Mouse (Mus musculus) CD4-positive, CD25-positive, alpha-beta regulatory T cell, adult 4 months (primary cell): Measurements from ENCODE around the gene Brd1. TPM values are rescaled to one million over a fixed set of nuclear protein-coding genes. Genes with fewer than 3 reads are reported as not detected.
"Not testable (repeated sequence)": the region's sequence is repeated elsewhere in the genome, so short reads cannot be mapped to it uniquely, and the experiment has no call there.

Source experiments
- ATAC-seq: one replicate; pipeline ENCODE4 v1.8.0; 2017
- polyA plus RNA-seq, 2 experiments: library from polyadenylated mRNA; unstranded; fragments of 100-300 nt; shearing (Covaris generic); gene quantifications; one replicate each; pipeline ENCODE4 v1.2.1; 2017

Gene Brd1
- polyA plus RNA-seq, 2 experiments from 2014 or later, result 19.2 to 19.6 TPM

DNA sequence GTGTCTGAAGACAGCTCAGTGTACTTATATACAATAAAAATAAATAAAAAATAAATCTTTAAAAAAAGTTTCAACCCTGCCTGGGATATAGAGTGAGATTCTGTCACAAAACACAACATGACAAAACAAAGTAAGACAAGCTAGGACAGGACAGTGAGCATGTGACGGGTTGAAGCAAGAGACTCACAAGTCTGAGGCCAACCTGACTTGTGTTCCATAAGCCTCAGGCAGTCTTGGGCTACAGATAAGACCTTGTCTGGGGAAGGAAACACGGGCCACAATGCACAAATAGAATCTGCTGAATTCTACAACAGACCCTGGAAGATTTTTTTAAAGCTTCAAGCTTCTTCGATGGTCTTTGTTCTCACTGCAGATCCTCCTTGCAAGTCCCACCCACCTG lies 6.8 kb downstream of the Brd1 start:
- no peak for ATAC-seq

DNA sequence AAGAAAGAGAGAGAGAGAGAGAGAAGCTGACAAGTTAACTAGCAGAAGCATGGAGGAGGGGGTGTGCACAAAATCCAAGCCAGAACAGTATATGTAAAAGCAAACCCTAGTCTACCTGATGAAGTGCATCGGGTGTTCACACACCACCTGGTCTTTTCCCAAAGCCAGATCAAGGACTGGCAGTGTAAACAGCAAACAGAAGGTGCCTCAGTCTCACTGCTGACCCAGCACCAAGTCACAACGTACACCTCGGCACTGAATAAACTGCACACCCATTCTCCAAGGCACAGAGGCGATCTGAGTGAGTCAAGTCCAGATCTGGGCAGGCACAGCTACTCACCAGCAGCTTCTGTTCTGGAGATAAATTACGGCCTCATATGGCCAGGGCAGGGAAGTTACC lies 9.0 kb downstream of the Brd1 start:
- no peak for ATAC-seq

- ATAC-seq, result no peak
Observed at GRCm38 (mm10) chr15:88724311-88724710, 9.7 kb downstream of the Brd1 start.

DNA sequence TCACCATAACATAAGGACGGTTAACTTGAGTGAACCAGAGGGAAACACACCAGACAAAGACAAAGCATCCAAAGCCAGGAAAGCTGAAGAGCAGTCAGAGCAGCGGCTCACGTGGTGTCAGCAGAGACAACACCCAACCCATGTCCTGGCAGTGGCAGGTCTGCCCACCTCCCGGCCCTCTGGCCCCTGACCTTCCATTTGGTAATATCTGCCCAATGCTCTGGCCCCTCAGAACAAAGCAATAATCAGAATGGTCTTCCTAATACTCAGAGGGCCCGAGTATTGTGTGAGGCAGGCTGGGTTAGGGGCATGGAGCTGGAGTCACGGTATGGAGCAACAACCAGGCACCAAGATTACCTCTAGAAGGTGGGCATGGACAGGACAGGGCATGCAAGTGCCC lies 10.8 kb downstream of the Brd1 start:
- ATAC-seq, result no peak

DNA sequence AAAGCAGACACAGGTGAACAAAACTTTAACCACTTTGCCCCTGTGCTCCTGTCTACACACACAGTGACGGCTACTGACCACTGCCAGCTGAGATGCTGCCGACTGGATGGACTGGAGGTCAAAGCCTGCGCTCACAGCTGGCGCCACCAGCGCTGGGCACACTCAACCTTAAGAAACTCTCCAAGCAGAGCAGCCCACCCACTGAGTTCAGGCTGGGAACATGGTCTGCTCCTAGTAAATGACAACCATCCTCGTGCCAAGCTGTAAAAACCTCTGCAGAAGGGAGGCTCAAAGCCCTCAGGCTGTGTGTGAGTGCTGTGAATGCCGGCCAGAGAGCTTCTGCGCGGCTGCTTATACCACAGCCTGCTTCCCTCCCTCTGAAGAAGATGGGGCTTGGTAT lies 16.8 kb downstream of the Brd1 start:
- no peak for ATAC-seq

DNA sequence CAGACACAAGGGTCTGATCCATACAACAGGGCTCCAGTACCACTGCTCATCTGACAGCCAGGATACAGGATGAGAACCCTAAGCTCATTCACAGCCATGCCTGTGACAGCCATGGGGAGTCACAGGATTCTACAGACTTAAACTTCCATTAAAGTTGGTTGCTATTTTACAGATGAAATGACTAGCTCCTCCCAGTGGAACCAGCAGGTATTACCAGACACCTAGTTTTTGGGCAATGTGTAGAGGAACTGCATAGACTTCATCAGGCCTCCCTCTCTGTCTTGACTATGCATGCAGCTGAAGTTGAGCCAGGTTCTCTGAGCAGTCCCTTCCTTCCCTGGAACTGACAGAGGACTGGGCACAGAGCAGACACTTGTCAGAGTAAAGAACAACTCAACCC lies 17.7 kb downstream of the Brd1 start:
- peak; percentile 43 for ATAC-seq

DNA sequence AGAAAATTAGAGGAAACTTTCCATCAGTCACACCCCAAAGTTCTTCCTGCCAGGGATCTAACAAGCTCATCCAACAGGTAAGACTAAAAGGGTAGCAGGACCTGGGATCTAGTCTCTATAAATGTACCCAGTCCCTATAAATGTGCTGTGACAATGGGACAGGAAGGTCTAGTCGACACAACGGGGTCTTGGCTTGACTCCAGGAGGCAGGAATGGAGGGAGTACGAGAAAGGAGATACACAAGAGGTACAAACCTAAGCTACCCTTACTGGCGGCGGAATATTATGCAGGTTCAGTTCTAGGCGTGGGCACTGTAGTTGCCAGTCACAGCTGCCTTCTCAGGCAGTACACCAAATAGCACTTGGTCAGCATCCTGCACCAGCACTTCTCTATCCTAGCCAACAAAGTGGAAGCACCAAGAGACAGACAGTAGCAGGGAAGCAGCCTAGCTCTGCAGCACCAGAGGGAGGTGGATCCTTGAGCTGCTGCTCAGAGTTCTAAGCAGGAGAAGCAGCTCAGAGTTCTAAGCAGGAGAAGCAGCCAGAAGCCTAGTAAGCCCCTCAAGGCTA lies 19.9 kb downstream of the Brd1 start:
- ATAC-seq, result no peak

GRCm38 (mm10) chr15:88712501-88712900 lies 21.5 kb downstream of the Brd1 start:
- ATAC-seq, result no peak

DNA sequence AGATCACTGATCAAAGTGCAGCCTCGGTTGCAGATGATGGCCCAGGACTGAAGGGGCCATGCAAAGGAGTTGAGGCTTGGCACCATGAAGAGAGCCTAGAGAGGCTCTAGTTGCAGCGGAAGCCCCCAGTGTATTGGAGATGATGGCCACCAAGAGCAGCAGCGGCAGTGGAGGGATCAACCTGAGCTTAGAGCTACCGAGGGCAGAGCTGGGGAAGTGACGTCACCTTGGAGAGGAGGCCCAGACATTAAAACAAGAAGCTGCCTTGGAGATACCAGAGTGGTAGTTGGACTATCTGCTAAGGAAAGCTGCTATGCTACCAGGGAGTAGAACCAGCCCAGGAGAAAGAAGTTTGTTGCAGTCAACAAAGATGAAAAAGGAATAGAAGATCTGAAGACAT lies 24.2 kb downstream of the Brd1 start:
- ATAC-seq, result no peak

DNA sequence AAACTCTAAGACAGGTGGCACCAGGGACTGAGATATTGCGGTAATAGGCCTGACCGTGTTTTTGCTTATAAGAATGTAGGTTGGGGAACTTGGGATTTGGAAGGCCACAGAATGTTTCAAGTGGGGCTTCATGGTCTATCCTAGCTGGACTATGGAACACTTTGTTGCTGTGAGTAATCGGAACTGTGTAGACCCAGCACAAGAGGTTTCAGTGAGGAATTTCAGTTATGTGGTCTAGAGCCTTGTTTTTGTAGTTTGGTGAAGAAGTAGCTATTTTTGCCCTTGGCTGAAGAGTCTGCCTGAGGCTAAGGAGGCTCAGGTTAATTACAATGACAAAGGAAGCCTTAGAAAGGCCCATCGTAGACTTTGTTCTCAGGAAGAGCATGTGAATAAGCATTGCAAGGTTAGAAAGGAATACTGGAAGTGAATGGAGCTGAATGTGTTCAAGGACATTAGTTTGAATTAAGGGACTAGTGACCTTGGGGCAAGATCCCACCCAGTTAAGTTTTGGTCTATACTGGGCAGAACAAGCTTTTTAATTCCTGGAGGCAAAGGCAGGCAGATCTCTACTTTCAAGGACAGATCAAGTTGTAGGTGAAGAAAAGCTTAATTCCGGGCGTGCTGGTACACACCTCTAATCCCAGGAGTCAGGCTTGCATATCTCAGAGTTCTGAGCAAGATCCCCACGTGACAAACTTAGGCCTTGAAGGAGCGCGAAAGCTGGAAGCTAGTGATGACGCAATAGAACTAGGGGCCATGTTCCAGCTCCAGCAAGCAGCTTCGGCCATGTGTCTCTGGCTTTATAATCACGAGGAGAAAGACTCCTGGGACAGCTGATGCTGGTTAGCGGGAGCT lies 25.1 kb downstream of the Brd1 start:
- ATAC-seq, result no peak

DNA sequence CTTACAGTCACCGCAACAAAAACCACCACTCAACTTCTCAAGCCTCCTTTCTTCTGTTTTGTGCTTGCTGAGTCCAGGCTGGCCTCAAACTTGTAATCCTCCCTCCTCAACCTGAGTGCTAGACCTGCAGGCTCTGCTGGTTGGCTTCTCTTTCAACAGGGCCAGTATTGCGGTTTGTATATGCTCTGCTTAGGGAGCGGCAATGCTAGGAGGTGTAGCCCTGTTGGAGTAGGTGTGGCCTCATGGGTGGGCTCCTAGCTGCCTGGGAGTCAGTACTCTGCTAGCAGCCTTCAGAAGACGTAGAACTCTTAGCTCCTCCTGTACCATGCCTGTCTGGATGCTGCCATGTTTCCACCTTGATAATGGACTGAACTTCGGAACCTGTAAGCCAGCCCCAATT lies 25.8 kb downstream of the Brd1 start:
- no peak for ATAC-seq

GRCm38 (mm10) chr15:88706987-88707386 lies 27.0 kb downstream of the Brd1 start:
- not testable (repeated sequence) for ATAC-seq

DNA sequence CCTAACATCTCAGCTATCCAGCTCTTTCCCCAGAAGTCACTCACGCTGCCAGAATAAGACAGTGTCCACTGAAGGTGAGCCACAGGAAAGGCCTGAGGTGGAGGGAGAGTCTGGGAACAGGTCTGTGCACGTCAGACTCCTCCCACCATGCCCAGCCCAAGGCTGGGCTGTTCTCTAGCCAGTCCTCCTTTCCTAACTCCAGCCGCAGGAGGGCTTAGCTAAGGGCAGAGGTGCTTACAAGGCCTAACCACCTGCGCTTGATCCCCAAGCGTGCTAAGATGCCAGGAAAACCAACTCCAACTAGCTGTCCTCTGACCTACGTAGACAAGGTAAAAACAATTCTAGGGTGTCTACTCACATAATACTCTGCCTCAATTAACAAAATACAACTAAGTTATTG lies 27.7 kb downstream of the Brd1 start:
- no peak for ATAC-seq

GRCm38 (mm10) chr15:88704284-88704683 lies 29.7 kb downstream of the Brd1 start:
- ATAC-seq, result no peak

DNA sequence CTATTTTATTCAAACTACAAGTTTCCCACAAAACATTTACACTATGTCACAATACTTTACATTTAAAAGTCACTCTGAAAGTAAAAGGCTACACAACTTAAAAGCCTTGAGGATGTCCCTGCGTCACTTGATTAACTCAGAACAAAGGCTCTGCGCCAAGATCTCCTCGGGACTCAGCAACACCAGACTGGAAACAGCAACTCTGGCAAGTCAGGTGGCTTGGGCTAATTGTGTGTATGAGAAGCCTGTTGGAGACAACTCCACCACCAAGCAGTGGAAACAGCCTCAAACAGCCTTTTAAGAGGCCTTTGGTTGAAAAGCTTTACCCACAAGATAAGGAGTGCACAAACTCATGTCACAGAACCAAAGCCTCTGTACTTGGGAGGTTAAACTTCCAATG lies 31.5 kb downstream of the Brd1 start:
- no peak for ATAC-seq

DNA sequence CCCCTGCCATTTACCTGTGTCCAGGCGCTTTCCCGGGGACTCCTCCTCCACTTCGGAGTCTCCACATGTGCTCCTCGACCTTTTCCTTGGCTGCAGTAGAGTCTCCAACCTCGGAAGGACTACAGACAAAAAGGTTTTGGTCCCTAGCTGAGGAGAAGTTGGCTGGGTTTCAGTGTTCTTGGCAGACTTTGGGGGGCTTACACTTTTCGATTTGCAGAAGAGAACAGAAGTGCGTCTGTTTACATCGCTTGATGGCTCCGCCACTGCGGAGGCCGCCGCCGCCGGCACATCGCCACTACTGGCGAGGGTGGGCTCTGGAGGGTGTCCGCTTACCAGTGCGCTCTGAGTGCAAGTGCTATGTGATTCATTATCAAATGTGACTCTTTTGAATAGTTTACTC lies 33.3 kb downstream of the Brd1 start:
- ATAC-seq, result no peak

- no peak for ATAC-seq
Observed at GRCm38 (mm10) chr15:88699508-88699907, 34.5 kb downstream of the Brd1 start.

DNA sequence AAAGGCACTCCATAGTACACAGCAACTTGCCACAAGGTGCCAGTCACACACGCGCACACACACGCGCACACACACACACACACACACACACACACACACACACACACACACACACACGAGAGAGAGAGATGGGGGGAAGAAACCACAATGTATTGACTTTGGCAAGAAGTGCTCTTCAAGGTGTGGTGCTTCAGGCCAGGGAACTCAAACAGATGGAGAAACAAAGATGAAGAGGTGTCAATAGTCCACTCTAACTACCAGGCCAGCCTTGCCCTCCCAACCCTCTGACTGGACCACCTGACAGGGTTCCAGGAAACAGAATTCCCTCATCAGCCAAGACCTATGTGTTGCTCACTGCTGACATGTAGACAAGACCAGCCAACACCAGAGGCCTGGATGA lies 36.4 kb downstream of the Brd1 start:
- ATAC-seq, result no peak

DNA sequence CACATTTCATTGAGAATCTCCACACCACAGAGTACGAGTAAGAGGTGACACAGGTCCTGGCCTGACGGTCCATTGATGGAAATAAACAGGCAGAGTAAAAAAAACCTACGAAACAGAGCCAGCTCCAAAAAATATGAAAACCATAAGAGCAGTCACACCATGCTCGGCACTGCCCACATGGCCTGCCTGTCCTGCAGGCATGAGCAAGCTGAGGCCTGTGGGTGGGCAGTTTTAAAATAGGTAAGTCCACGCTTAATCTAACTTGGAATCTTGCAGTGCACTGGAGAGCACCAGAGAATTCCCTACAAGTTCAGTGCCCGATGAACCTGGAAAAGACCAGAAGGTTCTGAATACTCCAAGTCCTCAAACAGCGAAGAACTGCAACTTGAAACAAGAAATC lies 38.0 kb downstream of the Brd1 start:
- ATAC-seq, result no peak

DNA sequence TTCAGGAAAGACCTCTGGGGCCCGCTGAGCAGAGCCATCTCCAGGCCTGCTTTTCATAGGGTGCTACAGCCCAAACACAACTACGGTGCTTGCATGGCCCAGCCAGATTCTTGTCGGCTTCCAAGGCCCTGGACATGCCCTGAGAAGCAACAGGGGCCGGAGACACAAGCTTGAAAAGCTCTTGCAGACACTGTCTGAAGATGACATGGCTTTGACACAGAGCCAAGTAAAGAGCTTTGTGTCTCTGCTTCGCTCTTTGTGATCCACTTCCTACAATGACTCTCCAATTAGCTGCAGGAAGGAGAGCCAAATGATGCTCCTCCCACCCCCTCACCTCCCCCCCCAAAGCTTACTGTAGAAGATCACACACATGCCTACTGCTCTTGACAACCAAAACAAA lies 40.0 kb downstream of the Brd1 start:
- ATAC-seq, result no peak

DNA sequence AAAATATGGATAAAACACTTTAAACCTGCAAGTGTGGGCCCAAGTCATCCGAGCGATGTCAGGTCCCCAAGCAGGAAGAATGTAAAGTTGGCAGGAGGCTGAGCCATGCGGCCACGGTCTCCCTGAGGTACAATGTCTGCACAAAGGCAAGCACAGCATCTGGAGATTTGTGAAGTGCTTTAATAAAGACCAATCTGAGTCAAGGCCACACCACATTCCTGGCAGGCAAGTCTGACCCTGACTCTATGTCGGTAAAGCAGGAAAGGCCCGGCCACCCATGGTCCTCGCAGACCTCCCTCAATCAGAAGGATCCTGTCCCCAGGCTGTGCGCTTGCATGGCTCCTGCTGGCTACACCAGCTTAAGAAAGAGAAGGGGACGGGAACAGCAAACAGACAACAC lies 41.3 kb downstream of the Brd1 start:
- no peak for ATAC-seq

- no peak for ATAC-seq
Observed at GRCm38 (mm10) chr15:88691129-88691528, 42.9 kb downstream of the Brd1 start.

GRCm38 (mm10) chr15:88688120-88688519 lies 45.9 kb downstream of the Brd1 start:
- ATAC-seq, result no peak

DNA sequence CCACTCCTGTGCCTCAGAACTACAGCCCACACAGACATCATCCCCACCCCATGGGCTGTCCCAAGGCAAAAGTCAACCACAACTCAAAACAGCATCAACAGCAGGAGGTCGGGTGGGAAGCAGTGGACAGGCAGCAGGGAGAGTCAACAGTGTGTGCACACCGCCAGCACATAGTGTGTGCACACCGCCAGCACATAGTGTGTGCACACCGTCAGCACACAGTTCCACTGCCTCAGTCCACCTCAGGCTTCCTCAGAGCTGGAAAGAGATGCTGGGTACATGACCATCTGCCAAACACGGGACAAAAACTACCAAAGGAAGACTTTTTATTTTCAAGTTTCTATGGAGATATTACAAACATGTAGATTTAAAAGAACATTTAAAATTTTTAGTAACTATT lies 47.3 kb downstream of the Brd1 start:
- no peak for ATAC-seq

- ATAC-seq, result no peak
Observed at GRCm38 (mm10) chr15:88684039-88684438, 50.0 kb downstream of the Brd1 start.
